Mouse (Mus musculus): ENCODE data around the gene Tex2.
"Not testable (repeated sequence)": the region's sequence is repeated elsewhere in the genome, so short reads cannot be mapped to it uniquely, and the experiment has no call there.

Gene Tex2

DNA sequence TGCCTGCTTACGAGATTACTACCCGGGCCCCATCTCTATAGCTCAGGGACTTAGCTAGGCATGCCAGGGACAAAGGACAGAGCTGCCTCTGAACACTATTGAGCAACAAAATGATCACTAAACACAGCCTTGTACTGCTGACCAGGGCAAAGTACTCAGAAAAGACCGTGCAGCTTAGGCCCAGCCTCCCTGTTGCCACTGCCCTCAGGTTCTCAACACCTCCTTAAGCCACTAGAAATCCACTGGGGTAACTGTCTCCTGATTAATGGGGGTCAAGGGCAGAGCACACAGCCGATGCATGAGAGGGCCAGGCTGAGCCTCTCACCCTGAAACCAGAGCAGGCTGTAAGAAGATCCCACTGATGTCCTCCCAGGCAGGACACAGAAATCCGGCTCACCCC lies 98.8 kb downstream of the Tex2 start:
- no peak for DNase-seq (ENCODE audit: extremely low read depth, insufficient read length, low spot score)

- DNase-seq (ENCODE audit: extremely low read depth, insufficient read length, low spot score), result peak; percentile 33
Observed at GRCm38 (mm10) chr11:106513166-106513565, 100.1 kb downstream of the Tex2 start.

DNA sequence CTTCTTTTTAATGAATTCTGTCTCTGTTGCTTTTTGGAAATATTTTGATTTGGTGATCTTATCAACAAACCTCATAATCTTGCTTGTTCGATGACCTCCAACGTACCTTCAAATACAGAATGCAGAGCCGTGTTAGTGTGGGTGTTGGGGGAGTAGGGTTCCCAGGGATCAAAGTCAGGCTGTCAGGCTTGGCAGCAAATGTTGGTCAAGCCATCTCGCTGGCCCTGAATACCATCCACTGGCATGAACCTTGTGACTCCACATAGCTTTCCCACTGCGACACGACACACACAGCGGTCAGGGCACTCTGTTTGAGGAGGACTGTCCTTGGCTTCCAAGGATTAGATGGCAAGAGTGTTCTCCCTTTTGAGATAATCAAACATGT lies 101.2 kb downstream of the Tex2 start:
- no peak for DNase-seq (ENCODE audit: extremely low read depth, insufficient read length, low spot score)

GRCm38 (mm10) chr11:106511236-106512005 lies 101.8 kb downstream of the Tex2 start:
- DNase-seq (ENCODE audit: extremely low read depth, insufficient read length, low spot score), result no peak

- peak; percentile 28 for DNase-seq (ENCODE audit: extremely low read depth, insufficient read length, low spot score)
Observed at GRCm38 (mm10) chr11:106507638-106508037, 105.6 kb downstream of the Tex2 start.

DNA sequence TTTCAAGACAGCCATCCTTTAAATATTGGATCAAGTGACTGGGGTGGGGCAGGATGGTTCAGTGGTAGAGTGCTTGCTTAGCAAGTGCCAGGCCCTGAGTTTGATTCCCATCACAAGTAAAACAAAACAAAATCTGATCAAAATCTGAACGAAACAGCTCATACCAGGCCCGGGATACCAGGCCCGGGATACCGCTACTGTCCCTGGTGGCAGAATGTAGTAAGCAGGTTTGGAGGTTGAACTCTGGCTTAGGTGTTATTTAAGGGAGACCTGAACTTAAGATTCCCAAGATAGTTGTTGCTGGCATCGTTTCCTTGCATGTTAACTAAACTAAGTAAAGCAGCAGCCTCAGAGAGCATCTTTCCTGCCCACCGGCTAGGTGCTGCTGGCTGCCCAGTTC lies 107.0 kb downstream of the Tex2 start:
- no peak for DNase-seq (ENCODE audit: extremely low read depth, insufficient read length, low spot score)

- no peak for DNase-seq (ENCODE audit: extremely low read depth, insufficient read length, low spot score)
Observed at GRCm38 (mm10) chr11:106504129-106504528, 109.1 kb downstream of the Tex2 start.

- DNase-seq (ENCODE audit: extremely low read depth, insufficient read length, low spot score), result no peak
Observed at GRCm38 (mm10) chr11:106503425-106503717, 109.9 kb downstream of the Tex2 start.

DNA sequence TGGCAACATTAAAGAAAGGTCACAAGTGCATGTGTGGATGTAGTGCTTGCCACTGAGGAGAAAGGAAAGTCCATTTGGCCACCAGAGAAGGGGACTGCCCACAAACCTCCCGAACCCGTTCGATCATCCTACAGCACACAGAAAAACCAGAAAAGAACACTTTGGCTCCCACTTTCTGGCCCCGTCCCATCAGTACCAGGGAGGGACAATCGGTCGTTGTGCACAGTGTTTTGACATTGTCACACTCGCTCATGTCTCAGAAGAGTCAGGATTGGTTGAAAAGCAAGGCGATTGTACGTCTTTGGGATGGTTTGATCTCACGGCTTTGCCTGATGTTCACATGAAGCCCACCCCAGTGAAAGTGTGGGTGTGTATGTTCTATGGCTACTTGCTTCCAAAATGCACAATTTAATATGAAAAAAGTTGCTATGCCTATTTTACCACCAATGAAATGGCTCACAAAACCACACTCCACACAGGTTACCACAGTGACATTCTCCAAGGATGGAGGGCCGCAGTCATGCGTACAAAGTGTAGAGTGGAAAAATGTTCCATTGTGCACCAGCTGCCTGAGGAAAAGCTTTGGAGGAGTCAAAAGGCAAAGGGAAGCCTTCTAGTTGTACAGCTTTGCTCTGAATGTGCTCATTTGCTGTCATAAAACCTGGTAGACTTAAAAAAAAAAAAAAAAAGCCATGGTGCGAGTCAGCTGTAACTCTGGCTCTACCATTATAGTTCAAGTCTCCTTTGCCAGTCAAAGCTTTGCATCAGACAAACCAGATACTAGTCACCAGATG lies 110.4 kb downstream of the Tex2 start:
- DNase-seq (ENCODE audit: extremely low read depth, insufficient read length, low spot score), result peak; percentile 27

- no peak for DNase-seq (ENCODE audit: extremely low read depth, insufficient read length, low spot score)
Observed at GRCm38 (mm10) chr11:106502159-106502505, 111.1 kb downstream of the Tex2 start.

- DNase-seq (ENCODE audit: extremely low read depth, insufficient read length, low spot score), result no peak
Observed at GRCm38 (mm10) chr11:106501308-106502158, 111.7 kb downstream of the Tex2 start.

GRCm38 (mm10) chr11:106500393-106501307 lies 112.6 kb downstream of the Tex2 start:
- DNase-seq (ENCODE audit: extremely low read depth, insufficient read length, low spot score), result peak; percentile 85

GRCm38 (mm10) chr11:106498739-106499379 lies 114.4 kb downstream of the Tex2 start:
- DNase-seq (ENCODE audit: extremely low read depth, insufficient read length, low spot score), result no peak

GRCm38 (mm10) chr11:106497926-106498325 lies 115.3 kb downstream of the Tex2 start:
- no peak for DNase-seq (ENCODE audit: extremely low read depth, insufficient read length, low spot score)

GRCm38 (mm10) chr11:106497009-106497408 lies 116.2 kb downstream of the Tex2 start:
- DNase-seq (ENCODE audit: extremely low read depth, insufficient read length, low spot score), result not testable (repeated sequence)

DNA sequence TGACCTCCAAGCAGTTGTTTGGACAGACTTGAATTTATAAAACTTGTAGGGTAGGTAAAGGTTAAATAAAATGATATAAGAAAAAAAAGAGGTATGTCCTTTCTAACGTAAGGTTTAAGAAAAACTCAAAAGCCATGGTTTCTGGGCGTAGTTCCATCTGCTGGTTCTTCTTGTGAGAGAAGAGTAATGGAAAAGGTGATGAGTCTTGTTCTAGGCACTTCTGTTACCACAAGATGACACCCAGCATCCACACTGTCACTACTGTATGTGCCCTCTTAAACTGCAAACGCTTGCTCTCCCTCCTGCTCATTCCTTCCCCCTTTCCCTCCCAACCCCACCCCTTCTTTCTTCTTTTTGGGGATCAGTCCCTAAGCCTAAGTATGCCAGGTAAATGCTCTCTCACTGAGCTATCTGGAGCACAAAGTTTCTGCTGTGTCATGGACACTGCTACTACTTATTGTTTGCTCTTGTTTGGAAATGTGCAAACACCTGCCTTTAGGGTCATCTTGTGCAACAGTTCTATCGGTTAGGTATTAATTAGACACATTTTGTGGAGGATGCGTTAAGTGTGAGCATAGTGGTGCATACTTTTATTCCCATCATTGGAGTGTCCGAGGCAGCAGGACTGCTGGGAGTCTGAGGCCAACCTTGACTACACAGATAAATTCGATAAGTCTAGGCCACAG lies 120.1 kb downstream of the Tex2 start:
- DNase-seq (ENCODE audit: extremely low read depth, insufficient read length, low spot score), result no peak

DNA sequence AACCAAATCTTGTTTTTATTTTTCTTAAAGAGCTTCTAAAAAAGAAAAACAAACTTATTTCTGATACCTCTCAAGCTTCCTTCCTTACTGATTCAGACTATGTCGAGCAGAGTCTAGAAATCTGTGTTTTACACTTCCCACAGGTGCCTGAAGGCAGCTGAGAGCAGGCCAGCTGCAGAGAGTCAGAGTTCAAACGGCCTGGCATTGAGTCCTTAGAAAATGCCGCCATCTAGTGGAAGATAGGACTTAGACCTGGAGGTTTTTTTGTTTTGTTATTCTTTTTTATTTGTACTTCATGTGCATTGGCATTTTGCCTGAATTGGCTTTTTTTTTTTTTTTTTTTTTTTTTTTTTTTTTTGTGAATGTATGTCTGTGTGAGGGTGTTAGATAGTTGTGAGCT lies 121.8 kb downstream of the Tex2 start:
- DNase-seq (ENCODE audit: extremely low read depth, insufficient read length, low spot score), result peak; percentile 49

- DNase-seq (ENCODE audit: extremely low read depth, insufficient read length, low spot score), result not testable (repeated sequence)
Observed at GRCm38 (mm10) chr11:106490600-106490999, 122.6 kb downstream of the Tex2 start.

DNA sequence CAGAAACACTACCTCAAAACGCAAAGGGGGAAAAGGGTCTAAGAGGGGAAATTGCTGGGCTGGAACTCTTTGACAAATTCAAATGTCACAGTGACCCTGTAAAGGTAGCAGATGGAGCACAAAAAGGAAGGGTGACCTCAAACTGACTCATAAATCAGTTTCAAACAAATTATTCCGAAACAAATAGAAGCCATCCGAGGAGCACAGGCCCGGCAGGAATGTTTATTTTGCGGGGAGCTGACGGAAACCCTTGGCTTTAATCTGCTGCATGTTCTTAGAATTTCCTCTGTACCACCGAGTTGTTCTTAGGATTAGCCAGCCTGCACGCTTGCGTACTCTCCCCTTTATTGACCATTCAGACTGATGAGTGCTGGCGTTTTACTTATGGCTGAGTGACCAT lies 123.2 kb downstream of the Tex2 start:
- peak; percentile 36 for DNase-seq (ENCODE audit: extremely low read depth, insufficient read length, low spot score)
